Mouse (Mus musculus) activated CD4-positive, CD25-positive, alpha-beta regulatory T cell, adult 4 months (primary cell): ENCODE data around the gene Rpl35. TPM values are rescaled to one million over a fixed set of nuclear protein-coding genes. Genes with fewer than 3 reads are reported as not detected.

Source experiments
- ATAC-seq: one replicate; pipeline ENCODE4 v1.8.0; 2017
- polyA plus RNA-seq, 2 experiments: library from polyadenylated mRNA; unstranded; fragments of 100-300 nt; shearing (Covaris generic); gene quantifications; one replicate each; pipeline ENCODE4 v1.2.1; 2017

Rpl35 gene
- polyA plus RNA-seq, 2 experiments from 2014 or later: 1,939 to 1,985 TPM

GRCm38 (mm10) chr2:38997386-38998374 is 7.7 kb downstream of the Rpl35 start, which contains the start of gene Wdr38:
Gene Wdr38, plus strand, starts transcription at chr2:38997476.
- ATAC-seq: peak; percentile 97

DNA sequence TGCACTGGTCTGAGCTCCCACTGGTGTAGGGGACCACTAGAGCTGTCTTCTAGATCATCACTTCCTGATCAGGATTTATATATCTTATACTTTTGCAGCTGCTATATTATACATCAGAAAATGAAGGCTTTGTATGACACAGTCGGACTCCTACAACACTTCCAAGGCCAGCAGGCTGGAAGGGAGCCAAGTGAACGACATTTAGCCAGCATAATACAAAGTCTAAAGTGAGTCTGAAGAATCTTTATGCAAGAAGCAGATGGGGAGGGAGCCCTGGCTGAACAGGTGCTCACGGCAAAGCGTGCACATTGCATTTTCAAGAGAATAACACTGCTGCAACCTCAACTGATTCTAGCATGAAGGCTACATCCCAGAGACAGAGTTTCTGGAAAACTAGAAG is 13.0 kb downstream of the Rpl35 start:
- ATAC-seq: no peak

GRCm38 (mm10) chr2:38992004-38992403 is 13.4 kb downstream of the Rpl35 start:
- ATAC-seq: no peak

GRCm38 (mm10) chr2:38988929-38989328 is 16.5 kb downstream of the Rpl35 start:
- no peak for ATAC-seq

DNA sequence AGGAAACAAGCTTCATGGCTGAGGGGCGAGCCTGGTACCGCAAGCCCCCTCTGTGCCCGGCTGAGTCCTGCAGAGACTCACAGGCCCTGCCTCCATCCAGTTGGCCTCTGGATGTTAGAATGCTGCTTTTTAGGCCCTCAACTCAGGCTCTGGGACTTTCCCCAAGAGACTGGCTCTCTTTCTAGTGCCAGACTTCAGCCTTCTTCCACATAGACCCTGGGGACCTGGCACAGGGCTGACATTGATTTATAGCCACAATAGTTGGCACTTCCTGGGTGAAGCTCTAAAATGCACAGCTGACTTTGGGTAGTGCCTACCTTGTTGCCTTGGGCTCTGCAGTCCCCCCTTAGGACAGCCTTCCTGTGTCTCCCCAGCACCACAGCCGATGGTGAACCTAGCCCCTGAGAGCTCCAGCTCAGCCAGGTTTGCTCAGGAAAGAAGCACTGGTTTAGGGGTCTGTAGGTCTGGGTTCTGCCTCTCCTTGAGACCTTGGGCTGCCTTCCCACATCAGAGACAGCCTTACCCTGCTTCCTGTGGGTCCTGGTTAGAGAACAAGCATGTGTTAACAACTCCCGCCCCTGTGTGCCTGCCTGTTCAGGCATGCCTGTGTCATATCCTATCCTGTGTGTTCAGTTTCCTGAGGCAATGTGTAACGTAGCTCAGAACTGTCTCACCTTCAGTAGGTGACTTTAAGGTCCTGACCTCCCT is 17.5 kb downstream of the Rpl35 start:
- ATAC-seq: peak; percentile 49

DNA sequence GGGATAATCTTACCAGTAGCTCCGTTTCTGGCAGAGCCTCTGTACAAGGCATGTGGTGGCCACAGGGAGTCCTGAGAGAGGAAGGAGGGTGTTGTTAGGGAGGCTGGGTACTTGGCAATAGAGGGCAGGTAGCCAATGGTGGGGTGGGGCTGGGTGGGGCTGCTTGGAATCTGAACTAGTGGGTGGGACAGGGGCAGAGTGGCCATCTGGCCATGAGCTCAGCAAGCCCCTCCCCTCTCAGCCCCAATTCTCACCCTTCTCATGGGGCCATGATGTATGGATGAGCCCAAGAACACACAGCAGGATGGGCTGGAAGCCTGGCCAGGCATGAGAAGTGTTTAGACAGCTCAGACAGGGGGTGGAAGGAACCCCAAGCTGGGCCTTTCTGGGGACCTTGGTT is 18.1 kb downstream of the Rpl35 start:
- ATAC-seq: no peak

DNA sequence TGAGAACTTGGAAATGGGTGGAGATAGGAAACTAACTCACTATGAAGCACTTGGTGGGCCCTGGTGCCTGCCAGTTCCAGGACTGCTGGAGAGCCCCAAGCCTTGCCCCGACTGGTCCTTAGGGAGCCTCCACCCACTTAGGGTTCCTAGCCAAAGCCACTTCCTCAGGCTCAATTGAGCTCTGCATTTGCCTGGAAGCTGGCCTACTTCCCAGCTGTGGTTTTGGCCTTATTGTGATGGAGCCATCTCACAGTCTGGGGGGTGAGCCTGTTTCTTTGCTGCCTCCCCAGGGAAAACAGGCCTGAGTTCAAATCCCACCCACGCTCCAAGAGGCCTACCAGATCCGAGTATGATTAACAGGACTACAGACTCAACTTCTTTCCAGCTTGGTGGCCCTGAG is 18.8 kb downstream of the Rpl35 start:
- ATAC-seq: no peak

GRCm38 (mm10) chr2:38983456-38983855 is 22.0 kb downstream of the Rpl35 start:
- ATAC-seq: no peak

DNA sequence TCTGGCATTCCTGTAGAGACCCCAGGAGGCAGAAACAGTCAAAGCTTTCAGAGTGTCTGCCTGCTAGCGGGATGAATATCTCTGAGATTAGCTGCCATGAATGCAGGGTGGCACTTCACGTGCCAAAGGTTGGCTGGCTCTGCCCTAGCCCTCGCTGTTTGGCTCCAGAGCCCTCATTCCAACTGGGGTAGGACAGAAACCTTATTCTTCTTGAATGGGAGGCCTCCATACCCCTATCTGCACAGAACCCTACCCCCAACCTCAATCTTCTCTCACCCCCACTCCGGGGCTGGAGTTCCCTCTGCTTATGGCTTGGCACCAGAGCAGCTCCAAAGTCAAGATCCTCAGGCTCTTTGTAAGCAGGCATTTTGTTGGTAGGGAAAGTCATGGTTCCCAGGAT is 27.6 kb downstream of the Rpl35 start:
- ATAC-seq: no peak

DNA sequence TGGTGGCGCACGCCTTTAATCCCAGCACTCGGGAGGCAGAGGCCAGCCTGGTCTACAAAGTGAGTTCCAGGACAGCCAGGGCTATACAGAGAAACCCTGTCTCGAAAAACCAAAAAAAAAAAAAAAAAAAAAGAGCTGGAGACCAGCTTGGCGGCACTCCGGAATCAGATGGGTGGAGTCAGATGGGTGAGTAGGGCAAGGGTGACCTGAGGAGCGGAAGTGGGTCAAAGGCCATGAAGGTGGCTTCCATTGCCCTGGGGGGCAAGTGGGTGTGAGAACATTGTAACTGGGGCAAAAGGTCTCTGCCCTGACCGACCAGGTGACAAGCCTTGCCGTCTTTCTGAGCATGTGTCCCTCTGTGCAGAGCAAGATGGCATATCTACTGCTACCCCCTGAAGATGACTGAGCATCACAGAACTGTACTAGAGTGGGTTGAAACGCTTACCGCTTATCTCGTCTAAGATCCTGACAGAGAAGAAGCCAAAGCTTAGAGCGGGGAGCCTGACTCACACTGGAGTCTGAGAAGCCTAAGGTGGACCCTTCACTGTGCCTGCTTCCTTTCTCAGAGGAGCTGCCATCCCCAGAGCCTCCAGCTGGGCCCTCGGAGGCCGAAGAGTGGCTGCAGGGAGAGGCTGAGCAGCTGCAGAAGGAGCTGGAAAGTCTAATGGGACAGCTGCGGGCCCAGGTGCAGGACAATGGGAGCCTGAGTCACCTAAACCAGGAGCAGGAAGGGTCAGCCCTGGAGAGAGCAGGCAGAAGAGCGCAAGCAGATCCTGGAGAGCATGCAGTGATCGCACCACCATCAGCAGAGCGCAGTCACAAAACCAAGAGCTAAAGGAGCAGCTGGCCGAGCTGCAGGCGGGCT is 29.3 kb downstream of the Rpl35 start:
- ATAC-seq: no peak

GRCm38 (mm10) chr2:38975181-38975580 is 30.2 kb downstream of the Rpl35 start:
- no peak for ATAC-seq

GRCm38 (mm10) chr2:38974171-38974570 is 31.3 kb downstream of the Rpl35 start:
- ATAC-seq: no peak

DNA sequence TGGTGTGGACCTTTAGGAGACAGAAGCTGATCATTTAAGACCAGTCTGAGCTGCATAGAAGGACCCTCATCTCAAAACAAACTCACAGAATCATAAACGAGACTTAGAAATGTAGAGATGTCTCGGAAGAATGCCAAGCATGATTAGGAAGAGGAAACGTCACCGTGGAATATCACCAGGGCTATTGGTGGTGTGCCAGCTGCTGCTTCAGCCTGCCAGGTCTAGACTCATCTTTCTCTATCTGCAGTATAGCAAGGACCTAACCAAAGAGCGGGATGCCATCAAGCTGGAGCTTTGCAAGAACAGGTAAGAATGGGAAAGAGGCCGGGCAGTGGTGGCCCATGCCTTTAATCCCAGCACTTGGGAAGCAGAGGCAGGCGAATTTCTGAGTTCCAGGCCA is 31.7 kb downstream of the Rpl35 start:
- ATAC-seq: no peak

DNA sequence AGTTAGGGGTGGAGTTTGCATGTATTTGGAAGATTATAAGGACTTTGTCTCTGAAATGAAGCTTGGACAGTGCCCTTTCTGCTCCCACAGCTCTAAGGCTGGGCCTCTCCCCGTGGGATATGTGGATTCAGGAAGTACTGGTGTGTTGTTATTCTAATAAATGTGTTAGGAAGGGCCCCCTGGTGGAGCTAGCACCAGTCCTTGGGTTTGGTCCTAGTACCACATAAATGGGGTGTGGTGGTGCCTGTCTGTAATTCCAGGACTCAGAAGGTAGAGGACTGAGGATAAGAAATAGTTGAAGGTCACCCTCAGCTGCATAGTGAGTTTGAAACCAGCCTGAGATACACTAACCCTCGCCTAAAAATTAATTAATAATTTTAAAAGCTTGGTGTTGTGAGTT is 32.2 kb downstream of the Rpl35 start:
- no peak for ATAC-seq

DNA sequence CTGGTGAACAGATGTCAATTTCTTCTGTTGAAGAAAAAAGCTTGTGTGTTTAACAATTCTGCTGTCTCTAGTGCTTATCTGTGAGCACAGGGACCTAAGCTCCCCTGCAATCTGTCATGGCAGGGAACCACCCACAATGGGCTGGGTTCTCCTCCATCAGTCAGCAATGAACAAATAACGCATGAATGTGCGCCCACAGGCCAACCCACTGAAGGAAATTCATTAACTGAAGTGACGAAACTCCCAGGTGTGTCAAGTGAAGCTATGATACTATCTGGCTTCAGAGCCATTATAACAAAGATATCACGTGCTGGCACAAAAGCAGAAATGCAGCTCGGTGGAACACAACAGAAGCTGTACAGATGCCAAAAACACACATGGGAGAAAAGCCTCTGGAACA is 35.4 kb downstream of the Rpl35 start:
- ATAC-seq: no peak

DNA sequence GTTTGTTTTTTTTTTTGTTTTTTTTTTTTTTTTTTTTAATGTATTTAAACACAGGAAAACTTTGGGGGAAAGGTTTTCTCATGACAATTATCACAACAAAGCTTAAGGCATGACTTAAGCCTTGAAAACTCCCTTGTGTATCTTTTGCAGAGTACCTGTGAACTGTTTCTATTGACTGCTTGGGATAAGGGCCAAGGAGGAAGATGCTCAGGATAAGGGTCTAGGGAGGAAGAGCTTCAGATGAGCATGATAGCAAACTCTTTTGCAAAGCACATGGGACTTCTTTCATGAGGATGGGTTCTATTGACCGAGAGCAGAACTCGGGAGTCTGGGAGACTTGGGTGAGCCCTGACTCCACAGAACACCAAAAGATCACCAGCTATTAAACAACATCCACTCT is 35.8 kb downstream of the Rpl35 start:
- no peak for ATAC-seq

GRCm38 (mm10) chr2:38964198-38964597 is 41.2 kb downstream of the Rpl35 start:
- no peak for ATAC-seq

GRCm38 (mm10) chr2:38957671-38958223 is 47.7 kb downstream of the Rpl35 start:
- ATAC-seq: no peak

DNA sequence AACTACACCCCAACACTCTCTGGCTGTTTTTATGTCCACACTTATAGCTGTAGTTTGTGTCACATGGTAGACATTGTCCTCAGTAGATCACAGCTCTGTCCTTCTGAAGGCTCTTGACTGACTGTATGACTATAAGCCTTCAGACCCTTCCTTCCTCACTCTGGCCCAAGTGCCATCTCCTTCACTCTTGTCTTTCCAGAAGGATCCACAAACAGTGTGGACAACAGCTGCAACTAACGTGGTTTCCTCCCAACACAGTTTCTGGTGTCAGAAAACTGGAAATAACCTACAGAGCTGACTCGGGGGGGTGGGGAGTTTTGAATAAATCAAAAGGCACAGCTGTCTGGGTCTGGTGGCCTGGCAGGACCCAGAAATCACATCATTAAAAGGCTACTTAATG is 49.4 kb downstream of the Rpl35 start:
- ATAC-seq: no peak

DNA sequence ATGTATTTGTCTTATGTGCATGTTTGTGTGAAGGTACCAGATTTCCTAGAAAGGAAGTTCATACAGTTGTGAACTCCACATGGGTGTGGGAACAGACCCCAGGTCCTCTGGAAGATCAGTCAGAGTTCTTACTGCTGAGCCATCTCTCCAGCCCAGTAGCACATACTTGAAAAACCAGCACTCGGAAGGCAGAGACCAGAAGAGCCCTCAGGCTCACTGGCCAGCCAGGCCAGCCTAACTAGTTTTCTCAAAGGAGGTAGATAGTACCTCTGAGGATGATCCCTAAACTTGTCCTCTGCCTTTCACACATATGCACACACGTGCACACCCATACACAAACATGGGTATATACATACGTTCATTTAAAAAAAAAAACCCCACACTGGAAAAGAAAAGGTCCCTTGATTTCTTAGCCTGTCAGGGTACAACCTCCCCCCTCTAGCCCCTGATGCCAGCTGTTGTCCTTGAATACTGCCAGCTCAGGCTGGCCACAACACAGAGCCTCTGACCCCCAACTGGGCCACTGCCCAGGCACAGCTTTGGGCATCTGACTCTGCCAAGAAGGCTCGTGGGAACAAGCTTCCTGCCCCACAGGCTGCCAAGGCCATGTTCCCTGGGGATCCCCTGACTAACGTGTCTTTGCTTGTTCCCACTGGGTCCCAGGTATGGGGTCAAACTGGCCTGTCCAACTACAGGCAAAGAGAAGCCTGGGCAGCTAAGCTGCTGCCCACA is 52.1 kb downstream of the Rpl35 start:
- no peak for ATAC-seq
